Mouse (Mus musculus) cerebellum, adult 2 months (tissue): Measurements from ENCODE around the gene Rdh16.

Experiments
- CTCF ChIP-seq: fragments of 200-500 bp; IDR thresholded peaks from 2 replicates; pipeline ENCODE4 v1.5.1; 2011; ENCODE audit warnings: low read depth, mild to moderate bottlenecking, control low read depth, low read length, moderate library complexity, borderline replicate concordance; ENCODE audit not compliant: insufficient read depth
- POLR2A ChIP-seq: fragments of 200-500 bp; IDR thresholded peaks from 2 replicates; pipeline ENCODE4 v1.6.1; 2011; ENCODE audit warnings: low read length, control low read depth, borderline replicate concordance; ENCODE audit not compliant: insufficient read depth

- TF ChIP-seq CTCF (no peak), POLR2A (no peak)
Observed at GRCm38 (mm10) chr10:127864931-127865330, 64.0 kb downstream of the Rdh16 start.
